Mouse (Mus musculus) neural tube, embryonic 14.5 days (tissue): ENCODE results near the gene Vmn1r41. TPM values are rescaled to one million over a fixed set of nuclear protein-coding genes. Genes with fewer than 3 reads are reported as not detected.

ENCODE experiments used
- ATAC-seq: fragments of 200-750 bp; cut with Nextera tagmentation; 2 replicates; pipeline ENCODE4 v1.8.0; 2017; ENCODE audit warnings: low read depth, mild to moderate bottlenecking, moderate TSS enrichment, moderate library complexity
- H3K27ac ChIP-seq: fragments of 300-500 bp; sonication (generic); 2 replicates; pipeline ENCODE4 v1.5.1; 2014; ENCODE audit warnings: low read depth, mild to moderate bottlenecking, control low read depth, low read length, moderate library complexity, mixed read lengths
- H3K27me3 ChIP-seq: fragments of 300-500 bp; sonication (generic); 2 replicates; pipeline ENCODE4 v1.6.1; 2014; ENCODE audit warnings: low read length; ENCODE audit not compliant: control insufficient read depth, insufficient read depth
- H3K36me3 ChIP-seq: fragments of 300-500 bp; sonication (generic); 2 replicates; pipeline ENCODE4 v1.6.1; 2014; ENCODE audit warnings: low read length, mixed read lengths; ENCODE audit not compliant: control insufficient read depth, insufficient read depth
- H3K4me1 ChIP-seq: fragments of 300-500 bp; sonication (generic); 2 replicates; pipeline ENCODE4 v1.6.1; 2014; ENCODE audit warnings: low read length; ENCODE audit not compliant: control insufficient read depth, insufficient read depth
- H3K4me2 ChIP-seq: fragments of 300-500 bp; sonication (generic); 2 replicates; pipeline ENCODE4 v1.6.1; 2014; ENCODE audit warnings: mild to moderate bottlenecking, low read depth, low read length, control low read depth
- H3K4me3 ChIP-seq: fragments of 300-500 bp; sonication (generic); 2 replicates; pipeline ENCODE4 v1.5.1; 2014; ENCODE audit warnings: low read depth, low read length, control low read depth, mixed read lengths
- H3K9ac ChIP-seq: fragments of 300-500 bp; sonication (generic); replicated peaks from 2 replicates; pipeline ENCODE4 v1.6.1; 2014; ENCODE audit warnings: low read depth, mild to moderate bottlenecking, control low read depth, low read length, mixed read lengths
- H3K9me3 ChIP-seq: fragments of 300-500 bp; sonication (generic); 2 replicates; pipeline ENCODE4 v1.6.1; 2016; ENCODE audit warnings: low read length; ENCODE audit not compliant: control insufficient read depth
- WGBS: fragments of 180-500 bp; shearing (Covaris S2); extraction: QIAGEN DNeasy Blood & Tissue Kit; methylation state at CpG from one replicate; pipeline ENCODE4 v1.1.7; 2014; 5-methylcytosine and 5-hydroxymethylcytosine counted together
- polyA plus RNA-seq: library from polyadenylated mRNA; unstranded; fragments of >200 nt; fragmentation: Nextera tagmentation; extraction: Ambion mirVana; gene quantifications from 2 replicates; pipeline ENCODE4 v1.2.1, GENCODE M21; 2014

Gene Vmn1r41
- not detected in 2 replicates for polyA plus RNA-seq

DNA sequence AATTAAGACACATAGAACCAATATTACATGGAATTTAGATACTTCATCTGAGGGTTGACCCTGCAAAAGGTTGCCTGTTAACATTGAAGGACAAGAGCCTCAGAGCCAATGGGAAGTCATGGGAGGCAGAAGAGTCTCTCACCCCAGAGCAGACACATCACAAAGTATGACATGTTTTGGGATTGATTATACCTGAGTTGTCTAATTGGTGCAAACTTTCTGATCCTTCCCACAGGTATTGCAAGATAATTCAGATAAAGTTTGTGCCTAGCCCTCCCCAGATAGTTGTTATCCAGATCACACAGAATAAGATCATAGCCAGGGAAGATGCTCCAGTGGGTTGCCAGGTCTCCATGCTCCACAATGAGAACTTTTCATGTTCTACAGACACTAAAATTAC, at the start of gene Vmn1r41:
Vmn1r41 (plus strand) TSS at position 301 of the 400 bp plus-strand sequence.
- no peaks in the 10 kb centered on the region for H3K36me3 ChIP-seq
- H3K9ac ChIP-seq, result no peak within 1 kb of the TSS
- H3K4me3 ChIP-seq, result no peak within 1 kb of the TSS
- H3K4me2 ChIP-seq, result no peak within 1 kb of the TSS
- no peaks in the 10 kb centered on the region for H3K27me3 ChIP-seq
- H3K4me1 ChIP-seq, result no peaks in the 10 kb centered on the region
- no peaks in the 10 kb centered on the region for H3K9me3 ChIP-seq
- no peak within 1 kb of the TSS for H3K27ac ChIP-seq
- ATAC-seq, result no peak

DNA sequence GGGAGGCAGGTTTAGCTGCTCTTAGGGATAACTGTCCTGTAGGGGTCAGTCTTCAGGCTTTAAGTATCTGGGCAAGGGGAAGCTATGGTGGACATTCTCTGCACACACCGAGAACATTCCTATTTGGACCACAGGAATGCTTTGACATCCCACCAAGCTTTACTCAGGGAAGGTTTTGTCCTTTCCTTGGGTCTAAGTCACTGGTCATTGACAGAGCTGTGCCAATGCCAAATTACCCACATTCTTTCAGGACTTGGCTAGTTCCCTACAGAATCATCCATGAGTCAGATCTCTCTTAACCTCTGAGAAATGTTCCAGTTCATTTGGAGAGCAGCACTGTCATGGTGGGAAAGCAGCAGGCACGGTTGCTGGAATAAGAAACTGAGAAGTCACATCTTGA, 33.9 kb upstream of the Vmn1r41 start:
- Histone ChIP-seq H3K4me2 (no peak overlapping the region), H3K4me1 (no peaks in the 10 kb centered on the region), H3K4me3 (no peak overlapping the region), H3K27me3 (no peaks in the 10 kb centered on the region), H3K36me3 (no peaks in the 10 kb centered on the region), H3K9me3 (no peaks in the 10 kb centered on the region), H3K27ac (no peak overlapping the region), H3K9ac (no peak overlapping the region)
- 68% methylated on average over 2 of the region's 2 CpGs for WGBS
- no peak for ATAC-seq

DNA sequence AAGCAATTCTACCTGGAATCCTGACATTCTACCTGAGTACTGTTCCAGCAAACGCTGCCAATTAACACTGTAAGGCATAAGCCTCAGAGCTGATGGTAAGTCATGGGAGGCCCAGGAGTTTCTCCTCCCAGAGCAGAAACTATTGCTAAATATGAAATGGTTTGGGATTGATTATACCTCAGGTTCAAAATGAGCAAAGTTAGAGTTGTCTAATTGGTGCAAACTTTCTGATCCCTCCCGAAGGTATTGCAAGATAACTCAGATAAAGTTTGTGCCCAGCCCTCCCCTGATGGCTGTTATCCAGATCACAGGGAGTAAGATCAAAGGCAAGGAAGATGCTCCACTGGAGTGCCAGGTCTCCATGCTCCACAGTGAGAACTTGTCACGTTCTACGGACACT, 33.3 kb upstream of the Vmn1r41 start, which contains the start of gene Vmn1r40:
Vmn1r40 (plus strand) TSS at position 301 of the 400 bp plus-strand sequence.
- Histone ChIP-seq H3K4me2 (no peak within 1 kb of the TSS), H3K4me3 (no peak within 1 kb of the TSS), H3K27me3 (no peaks in the 10 kb centered on the region), H3K36me3 (no peaks in the 10 kb centered on the region), H3K4me1 (no peaks in the 10 kb centered on the region), H3K27ac (no peak within 1 kb of the TSS), H3K9me3 (no peaks in the 10 kb centered on the region), H3K9ac (no peak within 1 kb of the TSS)
- 88% methylated on average over 4 of the region's 4 CpGs for WGBS
- ATAC-seq, result no peak

DNA sequence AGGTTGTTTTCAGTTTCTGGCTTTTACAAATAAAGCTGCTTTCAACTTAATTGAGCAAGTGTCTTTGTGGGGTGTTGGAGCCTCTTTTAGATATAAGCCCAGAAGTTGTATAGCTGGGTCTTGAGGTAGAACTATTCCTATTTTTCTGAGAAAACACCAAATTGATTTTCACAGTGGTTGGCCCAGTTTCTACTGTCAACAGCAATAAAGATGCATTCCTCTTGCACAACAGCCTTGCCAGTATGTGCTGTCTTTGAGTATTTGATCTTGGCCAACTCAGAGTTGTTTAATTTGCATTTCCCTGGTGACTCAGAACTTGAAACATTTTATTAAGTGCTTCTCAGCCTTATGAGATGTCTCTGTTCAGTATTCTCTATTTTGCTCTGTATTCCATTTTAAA, 22.5 kb upstream of the Vmn1r41 start:
- Histone ChIP-seq H3K36me3 (no peaks in the 10 kb centered on the region), H3K4me3 (no peak overlapping the region), H3K4me1 (no peaks in the 10 kb centered on the region), H3K4me2 (no peak overlapping the region), H3K9ac (no peak overlapping the region), H3K27ac (no peak overlapping the region), H3K9me3 (no peaks in the 10 kb centered on the region), H3K27me3 (no peaks in the 10 kb centered on the region)
- ATAC-seq, result no peak

DNA sequence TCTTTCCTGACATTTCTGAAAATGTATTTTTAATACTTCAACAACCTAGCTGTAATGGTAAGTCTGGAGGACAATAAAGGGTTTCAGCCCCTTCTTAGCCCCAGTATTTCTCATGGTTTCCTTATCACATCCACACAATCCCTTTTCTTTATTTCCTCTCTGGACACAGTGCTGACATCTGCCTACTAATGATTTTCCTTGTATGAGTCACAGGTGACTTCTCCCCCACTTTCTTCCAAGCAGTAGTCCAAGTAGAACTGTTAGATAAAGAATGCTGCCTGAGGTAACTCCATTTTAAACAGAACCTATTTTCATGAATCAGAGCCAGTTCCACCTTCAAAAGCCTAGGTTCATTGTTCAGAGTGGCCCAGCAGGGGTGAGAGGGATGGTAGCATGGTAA, 2.2 kb downstream of the Vmn1r41 start:
- H3K27ac ChIP-seq, result no peak overlapping the region
- no peak overlapping the region for H3K4me2 ChIP-seq
- no peaks in the 10 kb centered on the region for H3K27me3 ChIP-seq
- ATAC-seq, result no peak
- H3K9ac ChIP-seq, result no peak overlapping the region
- H3K36me3 ChIP-seq, result no peaks in the 10 kb centered on the region
- no peaks in the 10 kb centered on the region for H3K4me1 ChIP-seq
- H3K4me3 ChIP-seq, result no peak overlapping the region
- H3K9me3 ChIP-seq, result no peaks in the 10 kb centered on the region

DNA sequence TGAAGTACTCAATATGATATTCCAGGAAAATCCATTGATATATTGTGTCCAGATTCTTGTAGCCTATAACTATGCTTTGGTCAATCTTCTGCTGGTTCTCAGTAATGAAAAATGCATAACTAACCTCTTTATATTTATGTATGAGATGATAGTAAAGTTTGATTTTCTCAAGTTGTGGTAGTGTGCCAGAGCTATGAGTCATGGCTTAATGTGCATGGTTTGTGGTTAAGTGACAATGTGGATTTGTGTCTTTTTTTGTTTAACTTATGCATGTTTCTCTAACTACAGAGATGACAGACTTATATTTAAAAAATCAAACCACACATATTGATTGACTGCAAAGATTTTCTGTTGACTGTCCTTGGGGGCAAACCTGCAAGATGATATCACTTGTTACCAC, 49.7 kb downstream of the Vmn1r41 start:
- ATAC-seq, result no peak
- no peaks in the 10 kb centered on the region for H3K4me1 ChIP-seq
- H3K36me3 ChIP-seq, result no peaks in the 10 kb centered on the region
- H3K27ac ChIP-seq, result no peak overlapping the region
- no peak overlapping the region for H3K9ac ChIP-seq
- no peak overlapping the region for H3K4me3 ChIP-seq
- no peaks in the 10 kb centered on the region for H3K9me3 ChIP-seq
- H3K4me2 ChIP-seq, result no peak overlapping the region
- no peaks in the 10 kb centered on the region for H3K27me3 ChIP-seq

Other genes starting within 250 kb of the Vmn1r41 start
- 155 and 218 TPM in 2 replicates for gene Chchd6, start 145.1 kb upstream of the Vmn1r41 start, polyA plus RNA-seq
- 12.8 and 13.5 TPM in 2 replicates for gene Txnrd3, start 96.8 kb upstream of the Vmn1r41 start, polyA plus RNA-seq
- gene Vmn1r40, start 33.2 kb upstream of the Vmn1r41 start, polyA plus RNA-seq, result not detected in 2 replicates
- not detected in 2 replicates for gene Vmn1r42, start 135.6 kb downstream of the Vmn1r41 start, polyA plus RNA-seq
- gene Vmn1r43, start 135.6 kb downstream of the Vmn1r41 start, polyA plus RNA-seq, result not detected in 2 replicates
- gene Vmn1r44, start 142.9 kb downstream of the Vmn1r41 start, polyA plus RNA-seq, result not detected in 2 replicates
- gene Vmn1r45, start 199.8 kb downstream of the Vmn1r41 start, polyA plus RNA-seq, result not detected in 2 replicates
- gene Vmn1r46, start 228.5 kb downstream of the Vmn1r41 start, polyA plus RNA-seq, result not detected in 2 replicates